Mouse (Mus musculus): ENCODE measurements around the gene Fastkd5. TPM values are rescaled to one million over a fixed set of nuclear protein-coding genes. Genes with fewer than 3 reads are reported as not detected.
"Not testable (repeated sequence)": the region's sequence is repeated elsewhere in the genome, so short reads cannot be mapped to it uniquely, and the experiment has no call there.

The Fastkd5 gene
- polyA plus RNA-seq, 1 experiment, result 1.2 TPM

GRCm38 (mm10) chr2:130579791-130580190 is 50.0 kb downstream of the Fastkd5 start:
- no peak for DNase-seq (ENCODE audit: low read depth in 1 of 2, low spot score in 2 of 2)
- WGBS, result 7% methylated on average over 8 of the region's 8 CpGs
- no peaks in the 10 kb centered on the region for H3K36me3 ChIP-seq (ENCODE audit: control insufficient read depth, insufficient read depth, low read length)
- H3K4me1 ChIP-seq (ENCODE audit: control insufficient read depth, insufficient read depth, insufficient read length), result peaks cover 5% of the 10 kb centered on the region
- peaks cover 20% of the 10 kb centered on the region for H3K27me3 ChIP-seq (ENCODE audit: control insufficient read depth, insufficient read depth, low read length)
- H3K27ac ChIP-seq (ENCODE audit: insufficient read depth, low read length), result no peak overlapping the region
- TF ChIP-seq POLR2A (IDR thresholded peaks at IDR 0.05; ENCODE audit: low read depth, low read length), result no peak
- no peak for TF ChIP-seq CTCF (IDR thresholded peaks at IDR 0.05; ENCODE audit: extremely low read depth, insufficient read depth, insufficient read length, insufficient replicate concordance)
- no peak overlapping the region for H3K4me3 ChIP-seq (ENCODE audit: extremely low read depth, insufficient read depth, insufficient read length)

- no peak overlapping the region for H3K27ac ChIP-seq (ENCODE audit: insufficient read depth, low read length)
- no peak for TF ChIP-seq POLR2A (IDR thresholded peaks at IDR 0.05; ENCODE audit: low read depth, low read length)
- peak; percentile 74 for TF ChIP-seq CTCF (IDR thresholded peaks at IDR 0.05; ENCODE audit: extremely low read depth, insufficient read depth, insufficient read length, insufficient replicate concordance)
- H3K27me3 ChIP-seq (ENCODE audit: control insufficient read depth, insufficient read depth, low read length), result peaks cover 20% of the 10 kb centered on the region
- peak in 1 of 2 experiments; percentile 60 for DNase-seq (ENCODE audit: low read depth in 1 of 2, low spot score in 2 of 2)
- 14% methylated on average over 11 of the region's 11 CpGs for WGBS
- no peaks in the 10 kb centered on the region for H3K36me3 ChIP-seq (ENCODE audit: control insufficient read depth, insufficient read depth, low read length)
- no peak overlapping the region for H3K4me3 ChIP-seq (ENCODE audit: extremely low read depth, insufficient read depth, insufficient read length)
- peaks cover 5% of the 10 kb centered on the region for H3K4me1 ChIP-seq (ENCODE audit: control insufficient read depth, insufficient read depth, insufficient read length)
Measured at GRCm38 (mm10) chr2:130578148-130578547, 51.7 kb downstream of the Fastkd5 start.

GRCm38 (mm10) chr2:130577632-130578031 is 52.2 kb downstream of the Fastkd5 start:
- peak; percentile 28 to 51 for DNase-seq (ENCODE audit: low read depth in 1 of 2, low spot score in 2 of 2)
- 8% methylated on average over 12 of the region's 12 CpGs for WGBS
- Histone ChIP-seq H3K27ac (ENCODE audit: insufficient read depth, low read length) (no peak overlapping the region), H3K27me3 (ENCODE audit: control insufficient read depth, insufficient read depth, low read length) (peaks cover 20% of the 10 kb centered on the region), H3K4me3 (ENCODE audit: extremely low read depth, insufficient read depth, insufficient read length) (no peak overlapping the region), H3K36me3 (ENCODE audit: control insufficient read depth, insufficient read depth, low read length) (no peaks in the 10 kb centered on the region), H3K4me1 (ENCODE audit: control insufficient read depth, insufficient read depth, insufficient read length) (peaks cover 5% of the 10 kb centered on the region)
- TF ChIP-seq CTCF (IDR thresholded peaks at IDR 0.05; ENCODE audit: extremely low read depth, insufficient read depth, insufficient read length, insufficient replicate concordance) (no peak), POLR2A (IDR thresholded peaks at IDR 0.05; ENCODE audit: low read depth, low read length) (no peak)

- Histone ChIP-seq H3K27me3 (ENCODE audit: control insufficient read depth, insufficient read depth, low read length) (peaks cover 20% of the 10 kb centered on the region), H3K4me1 (ENCODE audit: control insufficient read depth, insufficient read depth, insufficient read length) (peaks cover 5% of the 10 kb centered on the region), H3K4me3 (ENCODE audit: extremely low read depth, insufficient read depth, insufficient read length) (no peak overlapping the region), H3K36me3 (ENCODE audit: control insufficient read depth, insufficient read depth, low read length) (no peaks in the 10 kb centered on the region), H3K27ac (ENCODE audit: insufficient read depth, low read length) (no peak overlapping the region)
- no peak for DNase-seq (ENCODE audit: low read depth in 1 of 2, low spot score in 2 of 2)
- WGBS, result 18% methylated on average over 9 of the region's 9 CpGs
- no peak for TF ChIP-seq POLR2A (IDR thresholded peaks at IDR 0.05; ENCODE audit: low read depth, low read length)
- TF ChIP-seq CTCF (IDR thresholded peaks at IDR 0.05; ENCODE audit: extremely low read depth, insufficient read depth, insufficient read length, insufficient replicate concordance), result no peak
Measured at GRCm38 (mm10) chr2:130577021-130577420, 52.8 kb downstream of the Fastkd5 start.

- H3K27ac ChIP-seq (ENCODE audit: insufficient read depth, low read length); H3K36me3 ChIP-seq (ENCODE audit: control insufficient read depth, insufficient read depth, low read length); H3K4me3 ChIP-seq (ENCODE audit: extremely low read depth, insufficient read depth, insufficient read length); H3K4me1 ChIP-seq (ENCODE audit: control insufficient read depth, insufficient read depth, insufficient read length); DNase-seq (ENCODE audit: low read depth in 1 of 2, low spot score in 2 of 2): not testable (repeated sequence)
- WGBS, result 11% methylated on average over 30 of the region's 32 CpGs
- peaks cover 20% of the 10 kb centered on the region for H3K27me3 ChIP-seq (ENCODE audit: control insufficient read depth, insufficient read depth, low read length)
Measured at GRCm38 (mm10) chr2:130576564-130576963, 53.3 kb downstream of the Fastkd5 start.

- Histone ChIP-seq H3K27ac (ENCODE audit: insufficient read depth, low read length) (no peak within 1 kb of the TSS), H3K36me3 (ENCODE audit: control insufficient read depth, insufficient read depth, low read length) (no peaks in the 10 kb centered on the region), H3K4me1 (ENCODE audit: control insufficient read depth, insufficient read depth, insufficient read length) (peaks cover 5% of the 10 kb centered on the region), H3K4me3 (ENCODE audit: extremely low read depth, insufficient read depth, insufficient read length) (no peak within 1 kb of the TSS), H3K27me3 (ENCODE audit: control insufficient read depth, insufficient read depth, low read length) (peaks cover 20% of the 10 kb centered on the region)
- DNase-seq (ENCODE audit: low read depth in 1 of 2, low spot score in 2 of 2), result no peak
- no peak for TF ChIP-seq POLR2A (IDR thresholded peaks at IDR 0.05; ENCODE audit: low read depth, low read length)
- no peak for TF ChIP-seq CTCF (IDR thresholded peaks at IDR 0.05; ENCODE audit: extremely low read depth, insufficient read depth, insufficient read length, insufficient replicate concordance)
- 79% methylated on average over 9 of the region's 9 CpGs for whole genome bisulfite sequencing
Measured at GRCm38 (mm10) chr2:130575873-130576272, 54.0 kb downstream of the Fastkd5 start, which contains the start of gene Oxt. Gene Oxt, plus strand, starts transcription at chr2:130576173.

GRCm38 (mm10) chr2:130574960-130575359 is 54.9 kb downstream of the Fastkd5 start:
- H3K36me3 ChIP-seq (ENCODE audit: control insufficient read depth, insufficient read depth, low read length), result no peaks in the 10 kb centered on the region
- H3K27me3 ChIP-seq (ENCODE audit: control insufficient read depth, insufficient read depth, low read length), result peaks cover 18% of the 10 kb centered on the region
- WGBS, result 86% methylated on average over 5 of the region's 5 CpGs
- no peak for TF ChIP-seq CTCF (IDR thresholded peaks at IDR 0.05; ENCODE audit: extremely low read depth, insufficient read depth, insufficient read length, insufficient replicate concordance)
- TF ChIP-seq POLR2A (IDR thresholded peaks at IDR 0.05; ENCODE audit: low read depth, low read length), result no peak
- no peak overlapping the region for H3K4me3 ChIP-seq (ENCODE audit: extremely low read depth, insufficient read depth, insufficient read length)
- H3K27ac ChIP-seq (ENCODE audit: insufficient read depth, low read length), result no peak overlapping the region
- peaks cover 3% of the 10 kb centered on the region for H3K4me1 ChIP-seq (ENCODE audit: control insufficient read depth, insufficient read depth, insufficient read length)
- no peak for DNase-seq (ENCODE audit: low read depth in 1 of 2, low spot score in 2 of 2)

All from spleen, adult 2 months (tissue).